ENCODE assay signal across 8 mouse cellular contexts in genomic region chr2:92185062-92185765, GRCm38 (mm10).
A peak's percentile ranks its signal among the peaks of the same experiment; 100 is the strongest.
DNase-seq lines count a peak whose midpoint lies in the region; ATAC-seq and TF ChIP-seq lines count a peak whose summit lies in the region.

No protein-coding gene starts in this region.

- under 1% methylated on average over 46 of the region's 47 CpGs for WGBS in forebrain, embryonic 12.5 days

- peaks cover 32% of the 10 kb centered on the region for H3K79me2 ChIP-seq in CH12.LX (replicated peaks; ENCODE audit: control insufficient read depth, extremely low read depth, insufficient read depth, poor library complexity, severe bottlenecking)

- TF ChIP-seq EP300 in CH12.LX (IDR thresholded peaks at IDR 0.05; ENCODE audit: low read length), result no peak

- no peak for TF ChIP-seq CTCF in CH12.LX (conservative IDR thresholded peaks at IDR 0.05 in 1 of 2, IDR thresholded peaks at IDR 0.05 in 1 of 2; ENCODE audit: low read depth in 2 of 2, low read length in 2 of 2)
- TF ChIP-seq CTCF in bone marrow macrophage, adult 2 months (IDR thresholded peaks at IDR 0.05; ENCODE audit: low read depth, low read length), result no peak

- peak; percentile 44 for DNase-seq in CH12.LX (ENCODE audit: extremely low read depth)
- peak; percentile 57 to 65 for DNase-seq in heart, postnatal 14 days
- DNase-seq in kidney, postnatal 4 days, result peak; percentile 65 to 79
- peak; percentile 62 for DNase-seq in lung, postnatal 10 days
- peak; percentile 77 for DNase-seq in retina, embryonic 14.5 days (ENCODE audit: low spot score)
- peak; percentile 37 for DNase-seq in urinary bladder, adult 2 months (ENCODE audit: low spot score)

- H3K36me3 ChIP-seq in CH12.LX (replicated peaks in 1 of 2; ENCODE audit: control insufficient read depth in 1 of 2, insufficient read depth in 1 of 2, low read length in 1 of 2), result no peaks in the 10 kb centered on the region
- H3K36me3 ChIP-seq in forebrain, embryonic 12.5 days (replicated peaks), result no peaks in the 10 kb centered on the region

- peak overlapping the region; percentile 95 for H3K4me2 ChIP-seq in CH12.LX (ENCODE audit: insufficient read depth, low read depth, poor library complexity, severe bottlenecking)
- H3K4me2 ChIP-seq in forebrain, embryonic 12.5 days, result peak overlapping the region; percentile 84

- no peak for TF ChIP-seq RAD21 in CH12.LX (IDR thresholded peaks at IDR 0.05; ENCODE audit: low read depth, low read length)

- H3K4me1 ChIP-seq in CH12.LX (ENCODE audit: control insufficient read depth in 1 of 2, insufficient read depth in 2 of 2), result peaks cover 0 to 16% of the 10 kb centered on the region in 2 experiments; a peak in 2 of 4 replicates
- peaks cover 9% of the 10 kb centered on the region for H3K4me1 ChIP-seq in bone marrow macrophage, adult 2 months (ENCODE audit: control insufficient read depth, insufficient read depth, low read length)
- H3K4me1 ChIP-seq in forebrain, embryonic 12.5 days, result peaks cover 40% of the 10 kb centered on the region

- TF ChIP-seq POLR2A in CH12.LX (IDR thresholded peaks at IDR 0.05; ENCODE audit: low read depth, low read length), result no peak
- TF ChIP-seq POLR2A in bone marrow macrophage, adult 2 months (IDR thresholded peaks at IDR 0.05; ENCODE audit: borderline replicate concordance, low read depth, low read length), result no peak

- H3K9me3 ChIP-seq in CH12.LX (replicated peaks; ENCODE audit: low read length), result no peaks in the 10 kb centered on the region
- H3K9me3 ChIP-seq in forebrain, embryonic 12.5 days, result no peaks in the 10 kb centered on the region

- peak overlapping the region; percentile 99 for H3K9ac ChIP-seq in CH12.LX (ENCODE audit: insufficient read depth, low read depth)
- H3K9ac ChIP-seq in forebrain, embryonic 12.5 days, result peak overlapping the region; percentile 93

- H3K27ac ChIP-seq in CH12.LX (ENCODE audit: insufficient read depth, low read depth), result peak overlapping the region; percentile 83
- H3K27ac ChIP-seq in bone marrow macrophage, adult 2 months (ENCODE audit: insufficient read depth, low read depth, low read length), result peak overlapping the region; percentile 82
- peak overlapping the region; percentile 100 for H3K27ac ChIP-seq in forebrain, embryonic 12.5 days

- H3K27me3 ChIP-seq in CH12.LX (replicated peaks), result no peaks in the 10 kb centered on the region
- no peaks in the 10 kb centered on the region for H3K27me3 ChIP-seq in forebrain, embryonic 12.5 days

- H3K4me3 ChIP-seq in CH12.LX (replicated peaks in 1 of 3; ENCODE audit: low read depth in 2 of 3, low read length in 2 of 3, poor library complexity in 1 of 3), result peak overlapping the region; percentile 78 to 87 (median 80)
- peak overlapping the region; percentile 77 for H3K4me3 ChIP-seq in bone marrow macrophage, adult 2 months (ENCODE audit: insufficient read depth, low read length)
- H3K4me3 ChIP-seq in forebrain, embryonic 12.5 days (replicated peaks), result peak overlapping the region; percentile 63

- in situ Hi-C loops in CH12.LX (cut with MboI; ENCODE audit: low pct_ligation_motif_present, low pct_unique_long_range_greater_than_20kb, low sequenced_read_pairs), result no loop called here

- dilution Hi-C loops in CH12.LX (cut with MboI; ENCODE audit: extremely low pct_ligation_motif_present, extremely low pct_unique_long_range_greater_than_20kb, low sequenced_read_pairs), result no loop called here

- intact Hi-C loops in heart, postnatal 14 days (cut with DNase I), result no loop called here

- ATAC-seq in forebrain, embryonic 12.5 days (ENCODE audit: low FRiP score), result peak; percentile 59

TF ChIP-seq in CH12.LX, 34 proteins besides CTCF, POLR2A, EP300 and RAD21:
- TF ChIP-seq MAZ (IDR thresholded peaks at IDR 0.05; ENCODE audit: low read depth, low read length) (peak; percentile 44; the same call in 1 of the 2 replicates), ZNF384 (IDR thresholded peaks at IDR 0.05; ENCODE audit: low read depth, low read length) (peak; percentile 87), MEF2A (IDR thresholded peaks at IDR 0.05; ENCODE audit: borderline replicate concordance, low read depth, low read length) (0 out of 2 replicates have a peak, but pooled peaks have one; percentile 20), CHD2 (IDR thresholded peaks at IDR 0.05; ENCODE audit: low read length) (peak; percentile 92), PAX5 (IDR thresholded peaks at IDR 0.05; ENCODE audit: low read length) (no peak), ELF1 (IDR thresholded peaks at IDR 0.05; ENCODE audit: low read depth, low read length) (0 out of 2 replicates have a peak, but pooled peaks have one; percentile 18), TCF12 (IDR thresholded peaks at IDR 0.05; ENCODE audit: low read depth, low read length) (0 out of 2 replicates have a peak, but pooled peaks have one; percentile 62), E2F4 (IDR thresholded peaks at IDR 0.05; ENCODE audit: insufficient replicate concordance, low read depth, low read length) (no peak), ETS1 (conservative IDR thresholded peaks at IDR 0.05; ENCODE audit: low read depth, low read length) (no peak), BHLHE40 (IDR thresholded peaks at IDR 0.05; ENCODE audit: low read depth, low read length) (peak; percentile 36), MXI1 (IDR thresholded peaks at IDR 0.05; ENCODE audit: low read depth, low read length) (peak; percentile 69; the same call in 1 of the 2 replicates), SIN3A (IDR thresholded peaks at IDR 0.05; ENCODE audit: low read length) (peak; percentile 6; the same call in 1 of the 2 replicates), IRF4 (IDR thresholded peaks at IDR 0.05; ENCODE audit: low read depth, low read length) (0 out of 2 replicates have a peak, but pooled peaks have one; percentile 8)

Comparison
In these comparisons a context has a peak if more than half of its experiments do, and no peak if none do; other contexts are left out.
1. Peak in every context shown above with its lines: DNase-seq, ATAC-seq, H3K4me3 ChIP-seq and H3K27ac ChIP-seq.